Mouse (Mus musculus): ENCODE results near the gene Gm38655.

GRCm38 (mm10) chr17:25172558-25172957, 2.7 kb downstream of the Gm38655 start:
- TF ChIP-seq POLR2A (IDR thresholded peaks at IDR 0.05; ENCODE audit: borderline replicate concordance, control insufficient read depth, low read depth, low read length) (no peak), CTCF (IDR thresholded peaks at IDR 0.05; ENCODE audit: control insufficient read depth, insufficient read depth, low read length) (no peak)
